Mouse (Mus musculus): Measurements from ENCODE around the gene Slc29a1. TPM values are rescaled to one million over a fixed set of nuclear protein-coding genes. Genes with fewer than 3 reads are reported as not detected.

Gene Slc29a1
- total RNA-seq, 1 experiment from 2014 or later, result 64.6 TPM

GRCm38 (mm10) chr17:45557998-45558862 is 41.2 kb downstream of the Slc29a1 start:
- no peak for ATAC-seq (replicated peaks; ENCODE audit: insufficient number of reproducible peaks, low FRiP score, low TSS enrichment, poor library complexity, severe bottlenecking)

GRCm38 (mm10) chr17:45557246-45557824 is 42.1 kb downstream of the Slc29a1 start:
- ATAC-seq (replicated peaks; ENCODE audit: insufficient number of reproducible peaks, low FRiP score, low TSS enrichment, poor library complexity, severe bottlenecking), result no peak

GRCm38 (mm10) chr17:45556514-45557245 is 42.7 kb downstream of the Slc29a1 start:
- 0 out of 2 replicates have a peak, but pooled peaks have one; percentile 16 for ATAC-seq (replicated peaks; ENCODE audit: insufficient number of reproducible peaks, low FRiP score, low TSS enrichment, poor library complexity, severe bottlenecking)

- ATAC-seq (replicated peaks; ENCODE audit: insufficient number of reproducible peaks, low FRiP score, low TSS enrichment, poor library complexity, severe bottlenecking), result no peak
Observed at GRCm38 (mm10) chr17:45556107-45556489, 43.3 kb downstream of the Slc29a1 start.

- peak; percentile 69 for ATAC-seq (replicated peaks; ENCODE audit: insufficient number of reproducible peaks, low FRiP score, low TSS enrichment, poor library complexity, severe bottlenecking)
Observed at GRCm38 (mm10) chr17:45555452-45556106, 43.8 kb downstream of the Slc29a1 start, which contains the start of gene Nfkbie. Gene Nfkbie (plus strand): TSS chr17:45555703.

GRCm38 (mm10) chr17:45554420-45554819 is 45.0 kb downstream of the Slc29a1 start:
- ATAC-seq (replicated peaks; ENCODE audit: insufficient number of reproducible peaks, low FRiP score, low TSS enrichment, poor library complexity, severe bottlenecking), result no peak

GRCm38 (mm10) chr17:45553065-45553464 is 46.3 kb downstream of the Slc29a1 start:
- no peak for ATAC-seq (replicated peaks; ENCODE audit: insufficient number of reproducible peaks, low FRiP score, low TSS enrichment, poor library complexity, severe bottlenecking)

GRCm38 (mm10) chr17:45551816-45552451 is 47.5 kb downstream of the Slc29a1 start:
- ATAC-seq (replicated peaks; ENCODE audit: insufficient number of reproducible peaks, low FRiP score, low TSS enrichment, poor library complexity, severe bottlenecking), result peak; percentile 70

GRCm38 (mm10) chr17:45551249-45551796 is 48.1 kb downstream of the Slc29a1 start:
- no peak for ATAC-seq (replicated peaks; ENCODE audit: insufficient number of reproducible peaks, low FRiP score, low TSS enrichment, poor library complexity, severe bottlenecking)

- no peak for ATAC-seq (replicated peaks; ENCODE audit: insufficient number of reproducible peaks, low FRiP score, low TSS enrichment, poor library complexity, severe bottlenecking)
Observed at GRCm38 (mm10) chr17:45550253-45550652, 49.2 kb downstream of the Slc29a1 start.

- ATAC-seq (replicated peaks; ENCODE audit: insufficient number of reproducible peaks, low FRiP score, low TSS enrichment, poor library complexity, severe bottlenecking), result no peak
Observed at GRCm38 (mm10) chr17:45549617-45550181, 49.7 kb downstream of the Slc29a1 start, which contains the start of gene Tmem151b. Gene Tmem151b (minus strand): TSS chr17:45549677.

- ATAC-seq (replicated peaks; ENCODE audit: insufficient number of reproducible peaks, low FRiP score, low TSS enrichment, poor library complexity, severe bottlenecking), result no peak
Observed at GRCm38 (mm10) chr17:45548541-45549512, 50.6 kb downstream of the Slc29a1 start.

GRCm38 (mm10) chr17:45547461-45548190 is 51.8 kb downstream of the Slc29a1 start:
- ATAC-seq (replicated peaks; ENCODE audit: insufficient number of reproducible peaks, low FRiP score, low TSS enrichment, poor library complexity, severe bottlenecking), result no peak

GRCm38 (mm10) chr17:45546941-45547340 is 52.5 kb downstream of the Slc29a1 start:
- no peak for ATAC-seq (replicated peaks; ENCODE audit: insufficient number of reproducible peaks, low FRiP score, low TSS enrichment, poor library complexity, severe bottlenecking)

GRCm38 (mm10) chr17:45545278-45545961 is 54.0 kb downstream of the Slc29a1 start:
- ATAC-seq (replicated peaks; ENCODE audit: insufficient number of reproducible peaks, low FRiP score, low TSS enrichment, poor library complexity, severe bottlenecking), result no peak

- no peak for ATAC-seq (replicated peaks; ENCODE audit: insufficient number of reproducible peaks, low FRiP score, low TSS enrichment, poor library complexity, severe bottlenecking)
Observed at GRCm38 (mm10) chr17:45544873-45545277, 54.5 kb downstream of the Slc29a1 start.

Data from monocyte, adult 5-6 weeks (primary cell).